Mouse (Mus musculus) A20 (cell line): ENCODE measurements around the gene Cdhr4.

Experiments
- DNase-seq: peaks from one replicate; pipeline ENCODE4 v3.0.0-alpha.2; 2011; ENCODE audit warnings: low read depth, low spot score

The Cdhr4 gene

DNA sequence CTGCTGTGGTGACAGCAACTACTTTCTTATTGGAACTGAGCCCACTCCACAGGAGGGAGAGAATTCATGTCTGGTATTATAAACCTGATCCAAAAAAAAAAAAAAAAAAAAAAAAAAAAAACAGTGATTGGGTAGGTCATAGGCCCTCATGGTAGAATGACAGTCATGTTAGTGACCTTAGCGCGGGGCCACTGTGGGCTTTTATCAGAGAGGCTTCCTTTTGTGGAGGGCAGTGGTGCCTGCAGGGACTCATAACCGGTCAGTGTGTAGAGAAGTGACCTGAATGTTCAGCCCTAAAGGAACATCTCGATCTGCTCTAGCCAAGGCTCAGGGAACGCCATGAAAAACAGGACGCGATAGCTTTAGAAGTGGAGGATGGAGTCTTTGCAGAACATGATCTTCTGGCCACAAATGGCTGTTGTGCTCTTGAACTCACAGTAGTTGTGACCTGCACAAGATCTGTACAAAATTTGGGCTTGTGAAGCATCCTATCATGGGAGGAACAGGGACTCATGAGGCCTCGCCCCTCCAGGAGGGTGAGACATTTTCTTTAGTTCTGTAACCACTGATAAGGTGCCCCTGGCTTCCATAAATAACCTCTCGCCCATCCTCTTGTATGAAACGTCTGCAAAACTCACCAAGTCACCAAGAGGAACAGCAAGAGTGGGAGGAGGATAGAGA is 17.7 kb upstream of the Cdhr4 start:
- DNase-seq: no peak

DNA sequence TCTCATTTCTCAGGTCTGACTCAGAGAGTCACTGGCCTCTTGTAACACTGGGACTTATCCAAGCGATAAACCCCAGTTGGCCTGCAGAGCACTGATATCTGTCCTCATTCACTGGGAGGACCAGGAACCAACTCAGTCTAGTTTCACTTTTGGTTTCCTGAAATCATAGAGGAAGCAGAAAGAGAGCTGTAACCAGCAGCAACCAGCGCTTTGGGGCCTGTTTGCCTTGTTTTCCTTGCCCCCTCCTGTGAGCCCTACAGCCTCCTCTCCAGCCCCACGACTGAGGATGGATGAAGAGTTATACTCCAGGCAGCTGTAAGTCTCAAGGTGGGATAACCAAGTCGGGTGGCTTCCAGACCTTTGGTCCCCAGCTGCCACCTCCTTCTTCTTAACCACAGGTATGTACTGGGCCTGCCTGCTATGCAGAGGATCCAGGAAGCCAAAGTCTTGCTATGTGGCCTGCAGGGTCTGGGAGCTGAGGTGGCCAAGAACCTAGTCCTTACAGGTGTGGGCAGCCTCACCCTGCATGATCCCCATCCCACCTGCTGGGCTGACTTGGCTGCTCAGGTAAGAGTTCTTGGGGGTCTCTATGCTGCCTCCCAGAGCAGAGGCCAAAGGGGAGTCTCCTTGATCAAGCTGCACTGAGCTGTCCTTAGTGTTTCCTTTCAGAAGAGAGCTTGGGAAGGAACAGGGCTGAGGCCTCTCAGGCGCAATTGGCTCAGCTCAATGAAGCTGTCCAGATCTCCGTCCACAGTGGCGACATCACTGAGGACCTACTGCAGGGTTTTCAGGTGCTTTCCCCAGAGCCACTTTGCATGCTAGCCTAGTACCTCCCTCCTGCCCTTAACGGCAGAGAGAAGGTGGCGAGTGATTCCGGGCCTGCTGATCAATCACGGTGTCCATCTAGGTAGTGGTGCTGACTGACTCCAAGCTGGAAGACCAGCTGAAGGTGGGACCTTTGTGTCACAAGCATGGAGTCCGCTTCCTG is 16.6 kb upstream of the Cdhr4 start, which contains the start of gene Uba7:
Gene Uba7, plus strand, starts transcription at position 107 of the 988 bp plus-strand sequence.
- peak; percentile 86 for DNase-seq

- DNase-seq: no peak
These were observed 13.5 kb upstream of the Cdhr4 start for GRCm38 (mm10) chr9:107978815-107979214.

- no peak for DNase-seq
These were observed 10.4 kb upstream of the Cdhr4 start for GRCm38 (mm10) chr9:107981684-107982605.

- DNase-seq: no peak
These were observed 9.5 kb upstream of the Cdhr4 start, which contains the start of gene Gm20661 for GRCm38 (mm10) chr9:107982681-107983346. Gm20661 (plus strand) TSS chr9:107983058.

DNA sequence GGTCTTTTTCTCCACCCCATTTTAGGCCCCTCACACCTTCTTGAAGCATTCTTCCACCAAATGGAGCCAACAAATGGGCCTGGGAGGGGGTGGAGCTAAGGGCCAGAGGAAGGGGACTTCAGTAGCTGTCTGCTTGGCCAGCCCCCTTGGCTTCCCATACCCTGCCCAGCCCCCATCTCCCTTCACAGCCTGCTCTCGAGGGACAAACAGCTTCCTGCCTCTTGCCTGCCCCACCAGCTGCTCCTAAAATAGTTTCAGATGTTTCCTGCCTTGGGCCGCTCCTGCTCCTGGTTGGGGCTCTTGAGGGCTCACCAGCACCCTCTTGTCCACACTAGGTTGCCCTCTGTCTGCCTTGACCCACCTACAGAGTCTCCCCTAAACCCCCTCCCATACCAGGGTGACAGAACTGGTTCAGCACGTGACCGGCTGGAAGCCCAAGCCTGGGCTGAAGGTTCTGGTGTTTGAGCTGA is 8.8 kb upstream of the Cdhr4 start:
- no peak for DNase-seq

- no peak for DNase-seq
These were observed 8.1 kb upstream of the Cdhr4 start for GRCm38 (mm10) chr9:107984052-107984753.

DNA sequence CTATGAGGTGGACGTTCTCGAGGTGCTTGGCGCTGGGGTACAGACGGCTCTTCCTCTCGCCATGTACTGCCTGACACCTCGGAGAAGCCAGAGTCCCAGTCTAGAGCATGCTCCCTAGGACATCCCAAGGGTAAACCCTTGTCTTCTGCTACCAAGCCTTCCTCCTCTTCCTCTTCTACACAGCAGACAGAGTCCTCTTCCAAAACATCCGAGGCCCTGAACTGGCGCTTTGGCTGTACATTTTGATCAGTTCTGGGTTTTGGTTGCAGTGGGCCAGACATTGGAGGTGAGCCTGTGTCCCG is 7.6 kb upstream of the Cdhr4 start:
- no peak for DNase-seq

DNA sequence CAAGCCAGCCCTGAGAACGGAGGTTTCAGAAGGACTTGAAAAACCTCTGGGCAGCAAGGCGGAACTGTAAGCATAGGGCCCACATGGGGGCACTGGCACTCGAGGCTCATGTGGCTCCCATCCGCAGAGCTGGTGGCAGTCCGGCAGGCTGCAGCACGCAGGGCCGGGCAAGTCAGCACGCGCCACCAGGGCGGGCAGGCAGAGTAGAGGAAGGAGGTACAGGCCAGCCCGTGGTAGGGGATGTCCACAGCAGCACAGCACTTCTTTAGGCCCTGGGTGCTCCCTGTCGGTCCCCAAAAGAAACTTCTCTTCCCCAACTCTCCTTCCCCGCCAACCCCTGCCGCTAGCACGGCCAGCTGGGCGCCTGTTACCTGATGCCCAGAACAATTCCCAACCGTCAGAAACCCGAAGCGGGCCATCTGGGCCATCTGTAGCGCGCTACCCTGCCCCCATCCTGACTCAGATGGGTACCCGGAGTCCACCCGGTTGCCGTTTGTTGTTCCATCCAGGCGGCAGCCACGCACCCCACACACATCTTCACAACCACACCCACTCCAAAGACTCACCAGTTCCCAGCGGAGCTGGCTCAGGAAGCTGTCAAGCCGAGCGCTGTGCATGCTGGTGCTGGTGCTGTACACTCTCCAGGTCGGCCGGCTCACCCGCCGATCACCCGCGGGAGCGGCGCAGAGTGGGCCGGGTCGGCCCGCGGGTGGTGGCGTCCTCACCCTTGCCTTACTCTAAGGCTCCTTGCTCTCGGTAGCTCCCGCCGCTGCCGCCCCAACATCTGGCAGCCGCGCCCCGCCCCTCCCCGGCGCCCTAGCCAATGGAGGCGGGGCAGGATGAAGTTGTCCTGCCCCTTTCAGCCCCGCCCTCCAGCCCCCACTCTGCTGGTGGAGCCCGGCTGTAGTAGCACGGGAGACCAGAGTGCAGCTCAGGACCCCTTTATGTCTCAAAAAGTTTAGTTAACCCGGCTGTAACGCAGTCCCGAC is 6.9 kb upstream of the Cdhr4 start, which contains the start of gene Inka1:
Gene Inka1, minus strand, starts transcription at position 749 of the 989 bp plus-strand sequence.
- DNase-seq: peak; percentile 93

DNA sequence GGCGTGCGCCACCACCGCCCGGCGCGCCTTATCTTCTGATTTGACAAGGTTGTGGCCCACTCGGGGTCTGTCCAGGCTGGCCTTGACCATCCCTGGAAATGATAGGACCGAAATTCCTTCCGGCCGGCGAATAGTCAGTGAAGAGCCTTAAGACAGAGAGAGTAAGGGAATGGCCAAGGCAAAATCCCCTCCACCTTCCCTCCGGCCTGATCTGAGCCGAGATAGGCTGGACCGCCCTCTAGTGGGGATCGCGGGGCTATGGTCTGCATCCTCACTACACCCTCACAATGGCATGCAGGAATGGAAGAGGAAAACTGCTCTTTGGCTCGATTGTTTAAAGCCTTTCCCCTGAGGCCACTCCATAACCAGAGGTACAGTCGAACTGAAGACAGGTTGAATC is 5.9 kb upstream of the Cdhr4 start:
- peak; percentile 85 for DNase-seq

GRCm38 (mm10) chr9:107987950-107988349 is 4.3 kb upstream of the Cdhr4 start:
- DNase-seq: no peak

- DNase-seq: no peak
These were observed 716 bp downstream of the Cdhr4 start for GRCm38 (mm10) chr9:107993013-107993412.

GRCm38 (mm10) chr9:107994464-107994863 is 2.2 kb downstream of the Cdhr4 start:
- DNase-seq: no peak

GRCm38 (mm10) chr9:107995513-107995912 is 3.2 kb downstream of the Cdhr4 start:
- DNase-seq: no peak

- no peak for DNase-seq
These were observed 3.8 kb downstream of the Cdhr4 start, which contains the start of gene Gm20662 for GRCm38 (mm10) chr9:107996049-107996448. Gm20662 (plus strand) TSS chr9:107996349.

- peak; percentile 100 for DNase-seq
These were observed 9.8 kb downstream of the Cdhr4 start, which contains the start of gene Ip6k1 for GRCm38 (mm10) chr9:108001922-108002770. Ip6k1 (plus strand) TSS chr9:108002501.

- peak; percentile 58 for DNase-seq
These were observed 10.7 kb downstream of the Cdhr4 start for GRCm38 (mm10) chr9:108002778-108003530.
